Mouse (Mus musculus) thymus, adult 2 months (tissue): ENCODE measurements around the gene Dapp1.

Experiments used
- CTCF ChIP-seq: fragments of 200-500 bp; IDR thresholded peaks from 2 replicates; pipeline ENCODE4 v1.5.1; 2012; ENCODE audit warnings: mild to moderate bottlenecking, control low read depth, low read length, moderate library complexity, borderline replicate concordance; ENCODE audit not compliant: control insufficient read depth, poor library complexity, insufficient read depth; ENCODE audit errors: extremely low read depth
- POLR2A ChIP-seq: fragments of 200-500 bp; IDR thresholded peaks from 2 replicates; pipeline ENCODE4 v1.6.1; 2012; ENCODE audit warnings: mild to moderate bottlenecking, low read length, control low read depth, moderate library complexity; ENCODE audit not compliant: control insufficient read depth, poor library complexity, insufficient read depth; ENCODE audit errors: extremely low read depth

DNA sequence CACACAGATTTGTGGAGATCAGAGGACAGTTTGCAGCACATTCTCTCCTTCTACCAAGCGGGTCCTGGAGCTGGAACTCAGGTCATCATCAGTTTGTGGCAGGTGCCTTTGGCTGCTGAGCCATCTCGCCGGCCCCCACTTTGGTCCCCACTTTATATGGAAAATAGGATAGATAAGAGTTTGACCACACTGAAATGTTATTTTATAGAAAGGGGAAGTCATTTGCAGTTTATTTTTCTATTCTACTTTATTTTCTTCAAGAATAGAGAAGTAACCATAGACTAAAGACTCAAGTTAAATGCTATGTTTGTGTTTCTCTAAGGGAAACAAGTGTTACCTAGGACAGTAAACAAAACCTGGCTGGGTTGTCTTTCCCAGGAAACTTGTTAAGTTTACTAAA is 84.5 kb downstream of the Dapp1 start:
- TF ChIP-seq CTCF = no peak
- TF ChIP-seq POLR2A = no peak
